ENCODE assay signal across 8 mouse cellular contexts in genomic region chr12:59265207-59265941, GRCm38 (mm10). TPM values are rescaled to one million over a fixed set of nuclear protein-coding genes. Genes with fewer than 3 reads are reported as not detected.
A peak's percentile ranks its signal among the peaks of the same experiment; 100 is the strongest.
DNase-seq lines count a peak whose midpoint lies in the region; ATAC-seq and TF ChIP-seq lines count a peak whose summit lies in the region.

No protein-coding gene starts in this region.

- peak; percentile 79 for TF ChIP-seq CTCF in midbrain, postnatal 0 days (IDR thresholded peaks at IDR 0.05)

- H3K4me3 ChIP-seq in midbrain, postnatal 0 days (ENCODE audit: low read depth, low read length), result peak overlapping the region; percentile 21; the same call in 1 of the 2 replicates

- peak; percentile 8 for DNase-seq in kidney, adult 18-20 months
- no peak for DNase-seq in kidney, adult 11 months
- DNase-seq in cerebellum, adult 8-10 months, result peak; percentile 12
- DNase-seq in layer of hippocampus, adult 9-10 months (ENCODE audit: low spot score), result peak; percentile 10
- DNase-seq in midbrain, postnatal 0 days (ENCODE audit: low spot score), result peak; percentile 90
- DNase-seq in T-cell, adult 2 months (ENCODE audit: low spot score), result no peak
- no peak for DNase-seq in testis, postnatal 10 days (ENCODE audit: low spot score)

- H3K9ac ChIP-seq in midbrain, postnatal 0 days (replicated peaks; ENCODE audit: low read length, poor library complexity, severe bottlenecking), result no peak overlapping the region

- no peaks in the 10 kb centered on the region for H3K27me3 ChIP-seq in midbrain, postnatal 0 days (ENCODE audit: insufficient read depth, low read length)

- WGBS in midbrain, postnatal 0 days, result 23% methylated on average over 15 of the region's 15 CpGs

- no peaks in the 10 kb centered on the region for H3K9me3 ChIP-seq in midbrain, postnatal 0 days (ENCODE audit: low read length)

- peak overlapping the region; percentile 53 for H3K4me2 ChIP-seq in midbrain, postnatal 0 days (ENCODE audit: low read depth, low read length, poor library complexity, severe bottlenecking)

- peak overlapping the region; percentile 73 for H3K27ac ChIP-seq in midbrain, postnatal 0 days (ENCODE audit: low read depth, low read length)

- no peaks in the 10 kb centered on the region for H3K36me3 ChIP-seq in midbrain, postnatal 0 days (ENCODE audit: insufficient read depth, low read length)

- ATAC-seq in frontal cortex, adult (ENCODE audit: low TSS enrichment), result peak; percentile 81
- peak; percentile 57; the same call in 1 of the 2 replicates for ATAC-seq in midbrain, postnatal 0 days (ENCODE audit: low FRiP score)

- H3K4me1 ChIP-seq in midbrain, postnatal 0 days (ENCODE audit: insufficient read depth, low read length), result 0 out of 2 replicates have a peak, but pooled peaks cover 2% of the 10 kb centered on the region

RNA-seq across cellular contexts. Expression of gene Fbxo33, which starts 45.8 kb away (rescaled TPM):
- total RNA-seq in midbrain, postnatal 0 days (2014; rRNA removed), result 13.9 and 16.7 TPM in 2 replicates
- 5.9 and 9.6 TPM in 2 replicates for polyA plus RNA-seq in midbrain, postnatal 0 days (2015; fragmentation: Nextera tagmentation; extraction: Ambion mirVana)

Comparison
In these comparisons a context has a peak if more than half of its experiments do, and no peak if none do; other contexts are left out.
1. DNase-seq: peak in kidney, adult 18-20 months (single experiment), cerebellum, adult 8-10 months (single experiment), layer of hippocampus, adult 9-10 months (single experiment) and midbrain, postnatal 0 days (single experiment); none in kidney, adult 11 months (single experiment), T-cell, adult 2 months (single experiment) and testis, postnatal 10 days (single experiment).